ENCODE assay signal across 8 mouse cellular contexts in the genomic region with DNA sequence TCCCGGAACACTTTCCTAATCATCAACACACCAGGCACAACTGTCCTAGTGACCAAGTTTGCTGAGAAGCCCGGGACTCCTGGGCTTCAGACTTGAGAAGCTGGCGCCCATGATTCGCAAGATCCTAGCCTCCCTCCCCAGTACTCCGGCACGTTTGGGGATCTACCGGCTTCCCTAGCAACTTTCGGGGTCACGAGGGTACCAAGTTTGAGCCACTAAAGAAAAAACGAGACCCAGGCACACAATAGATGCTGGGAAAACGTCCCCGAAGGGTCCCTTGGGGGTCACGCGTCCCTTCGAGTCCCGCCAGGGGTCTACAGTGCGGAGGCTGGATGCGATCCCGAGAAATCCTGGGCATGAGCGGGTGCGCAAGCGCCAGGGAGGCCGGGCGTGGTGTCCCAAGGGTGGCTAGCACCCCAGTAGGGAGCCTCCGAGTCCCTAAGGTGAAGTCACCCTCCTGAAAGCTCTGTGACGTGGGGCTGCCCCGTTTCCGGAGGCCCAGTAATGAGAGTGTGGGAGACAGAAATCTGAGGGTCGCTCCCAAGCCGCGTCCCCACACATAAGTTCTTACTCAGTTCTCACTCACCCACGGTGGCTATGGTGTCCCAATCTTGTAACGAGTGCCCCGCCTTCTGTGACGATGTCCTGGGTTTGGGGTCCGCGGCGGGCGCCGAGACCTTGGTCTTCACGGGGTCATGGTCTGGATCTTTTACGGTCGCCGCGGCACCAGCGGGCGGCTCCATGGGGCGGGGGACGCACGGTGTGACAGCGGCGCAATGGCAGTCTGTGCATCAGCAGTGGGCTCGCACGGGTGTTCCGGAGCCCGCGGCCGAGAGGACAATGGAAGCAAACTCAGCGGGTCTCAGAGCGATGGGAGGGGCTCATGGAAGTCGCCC. TPM values are rescaled to one million over a fixed set of nuclear protein-coding genes. Genes with fewer than 3 reads are reported as not detected.
DNase-seq lines count a peak whose midpoint lies in the region; ATAC-seq and TF ChIP-seq lines count a peak whose summit lies in the region.

No protein-coding gene starts in this region.

- TF ChIP-seq POLR2A in thymus, adult 2 months (IDR thresholded peaks at IDR 0.05; ENCODE audit: control insufficient read depth, extremely low read depth, insufficient read depth, low read length, poor library complexity) = no peak

- H3K4me3 ChIP-seq in thymus, adult 2 months (ENCODE audit: control insufficient read depth, insufficient read depth, low read length) = peak overlapping the region; percentile 93
- H3K4me3 ChIP-seq in embryonic facial prominence, embryonic 14.5 days (ENCODE audit: low read depth, low read length) = peak overlapping the region; percentile 61
- H3K4me3 ChIP-seq in hindbrain, embryonic 10.5 days = peak overlapping the region; percentile 65
- H3K4me3 ChIP-seq in midbrain, embryonic 14.5 days (replicated peaks; ENCODE audit: low read depth, low read length) = peak overlapping the region; percentile 51

- H3K4me2 ChIP-seq in embryonic facial prominence, embryonic 14.5 days (ENCODE audit: low read depth, low read length) = peak overlapping the region; percentile 65
- peak overlapping the region; percentile 62 for H3K4me2 ChIP-seq in midbrain, embryonic 14.5 days (ENCODE audit: low read length)

- 1% methylated on average over 60 of the region's 61 CpGs for WGBS in thymus, adult 2 months
- WGBS in embryonic facial prominence, embryonic 14.5 days = 22% methylated on average over 46 of the region's 61 CpGs
- WGBS in hindbrain, embryonic 10.5 days = 22% methylated on average over 61 of the region's 61 CpGs
- 22% methylated on average over 61 of the region's 61 CpGs for WGBS in midbrain, embryonic 14.5 days

- H3K4me1 ChIP-seq in thymus, adult 2 months (replicated peaks; ENCODE audit: control insufficient read depth, insufficient read depth, low read length) = peaks cover 15% of the 10 kb centered on the region
- H3K4me1 ChIP-seq in embryonic facial prominence, embryonic 14.5 days (ENCODE audit: control insufficient read depth, insufficient read depth, low read length) = 0 out of 2 replicates have a peak, but pooled peaks cover 3% of the 10 kb centered on the region
- peaks cover 4% of the 10 kb centered on the region; the same call in 1 of the 2 replicates for H3K4me1 ChIP-seq in hindbrain, embryonic 10.5 days (replicated peaks)
- no peaks in the 10 kb centered on the region for H3K4me1 ChIP-seq in midbrain, embryonic 14.5 days (ENCODE audit: control insufficient read depth, insufficient read depth, low read length)

- DNase-seq in thymus, adult 2 months = peak; percentile 30
- DNase-seq in thymus, postnatal 25 days = no peak
- peak; percentile 21 for DNase-seq in adrenal gland, adult 8-10 months
- peak; percentile 6 for DNase-seq in embryonic facial prominence, embryonic 14.5 days (ENCODE audit: low spot score)
- DNase-seq in hindbrain, embryonic 10.5 days (ENCODE audit: low spot score) = peak; percentile 3
- DNase-seq in liver = peak; percentile 5
- DNase-seq in midbrain, embryonic 14.5 days = peak; percentile 24
- peak; percentile 16 to 35 for DNase-seq in thymus, postnatal 10 days (ENCODE audit: low spot score in 2 of 2)

- H3K36me3 ChIP-seq in thymus, adult 2 months (ENCODE audit: control insufficient read depth, insufficient read depth, low read length) = no peaks in the 10 kb centered on the region
- no peaks in the 10 kb centered on the region for H3K36me3 ChIP-seq in embryonic facial prominence, embryonic 14.5 days (ENCODE audit: control insufficient read depth, insufficient read depth, low read length)
- no peaks in the 10 kb centered on the region for H3K36me3 ChIP-seq in hindbrain, embryonic 10.5 days
- no peaks in the 10 kb centered on the region for H3K36me3 ChIP-seq in midbrain, embryonic 14.5 days (ENCODE audit: control insufficient read depth, insufficient read depth, low read length)

- H3K27me3 ChIP-seq in thymus, adult 2 months (ENCODE audit: control insufficient read depth, insufficient read depth, low read length) = no peaks in the 10 kb centered on the region
- no peaks in the 10 kb centered on the region for H3K27me3 ChIP-seq in embryonic facial prominence, embryonic 14.5 days (replicated peaks; ENCODE audit: control insufficient read depth, insufficient read depth, low read length)
- H3K27me3 ChIP-seq in hindbrain, embryonic 10.5 days (ENCODE audit: insufficient read depth, poor library complexity, severe bottlenecking) = no peaks in the 10 kb centered on the region
- no peaks in the 10 kb centered on the region for H3K27me3 ChIP-seq in midbrain, embryonic 14.5 days (ENCODE audit: control insufficient read depth, insufficient read depth, low read length)

- peak overlapping the region; percentile 70 for H3K9ac ChIP-seq in embryonic facial prominence, embryonic 14.5 days (ENCODE audit: low read depth, low read length)
- H3K9ac ChIP-seq in midbrain, embryonic 14.5 days (replicated peaks; ENCODE audit: low read length) = peak overlapping the region; percentile 64

- ATAC-seq in embryonic facial prominence, embryonic 14.5 days (ENCODE audit: low read depth) = peak; percentile 63
- ATAC-seq in midbrain, embryonic 14.5 days (ENCODE audit: low FRiP score, low TSS enrichment) = peak; percentile 73

- H3K27ac ChIP-seq in thymus, adult 2 months (ENCODE audit: control insufficient read depth, insufficient read depth, low read length) = no peak overlapping the region
- no peak overlapping the region; the same call in 1 of the 2 replicates for H3K27ac ChIP-seq in embryonic facial prominence, embryonic 14.5 days (replicated peaks; ENCODE audit: low read depth, low read length)
- peak overlapping the region; percentile 85 for H3K27ac ChIP-seq in hindbrain, embryonic 10.5 days
- H3K27ac ChIP-seq in midbrain, embryonic 14.5 days (replicated peaks; ENCODE audit: low read depth, low read length) = peak overlapping the region; percentile 77

- TF ChIP-seq CTCF in thymus, adult 2 months (IDR thresholded peaks at IDR 0.05; ENCODE audit: borderline replicate concordance, control insufficient read depth, extremely low read depth, insufficient read depth, low read length, poor library complexity) = no peak

- no peaks in the 10 kb centered on the region for H3K9me3 ChIP-seq in embryonic facial prominence, embryonic 14.5 days (ENCODE audit: control insufficient read depth, low read length)
- H3K9me3 ChIP-seq in hindbrain, embryonic 10.5 days = no peaks in the 10 kb centered on the region; the same call in 1 of the 2 replicates
- H3K9me3 ChIP-seq in midbrain, embryonic 14.5 days (ENCODE audit: control insufficient read depth, low read length) = no peaks in the 10 kb centered on the region

RNA-seq across cellular contexts. Expression of gene Prkx, which starts 0.9 kb away (rescaled TPM):
- polyA plus RNA-seq in thymus, adult 2 months (2012; rRNA removed) = 17.1 and 20.5 TPM in 2 replicates
- total RNA-seq in adrenal gland, adult 8-10 months (2022) = 10 to 100 TPM; 13.2 to 16.5 (median 15.5) TPM
- polyA plus RNA-seq in embryonic facial prominence, embryonic 14.5 days (2014; fragmentation: Nextera tagmentation; extraction: Ambion mirVana) = 12.2 and 13.4 TPM in 2 replicates
- 14.4 and 15.4 TPM in 2 replicates for polyA plus RNA-seq in hindbrain, embryonic 10.5 days (2016; fragmentation: Nextera tagmentation; extraction: Ambion mirVana)
- 25.9 and 31.1 TPM in 2 replicates for polyA plus RNA-seq in midbrain, embryonic 14.5 days (2014; fragmentation: Nextera tagmentation; extraction: Ambion mirVana)

RNA-seq across cellular contexts. Expression of gene Pbsn, which starts 58.2 kb away (rescaled TPM):
- polyA plus RNA-seq in thymus, adult 2 months (2012; rRNA removed) = not detected in 2 replicates
- not detected for total RNA-seq in adrenal gland, adult 8-10 months (2022)
- not detected in 2 replicates for polyA plus RNA-seq in embryonic facial prominence, embryonic 14.5 days (2014; fragmentation: Nextera tagmentation; extraction: Ambion mirVana)
- not detected in 2 replicates for polyA plus RNA-seq in hindbrain, embryonic 10.5 days (2016; fragmentation: Nextera tagmentation; extraction: Ambion mirVana)
- not detected in 2 replicates for polyA plus RNA-seq in midbrain, embryonic 14.5 days (2014; fragmentation: Nextera tagmentation; extraction: Ambion mirVana)

Comparison
In these comparisons a context has a peak if more than half of its experiments do, and no peak if none do; other contexts are left out.
1. H3K27ac ChIP-seq: peak in hindbrain, embryonic 10.5 days (single experiment) and midbrain, embryonic 14.5 days (single experiment); none in thymus, adult 2 months (single experiment) and embryonic facial prominence, embryonic 14.5 days (single experiment).
2. Peak in every context shown above with its lines, with median percentiles within 50 percentile points of each other: H3K4me3 ChIP-seq.